Mouse (Mus musculus) liver, embryonic 11.5 days (tissue): ENCODE measurements around the gene Poldip3. TPM values are rescaled to one million over a fixed set of nuclear protein-coding genes. Genes with fewer than 3 reads are reported as not detected.

Experiments used
- ATAC-seq: fragments of 200-750 bp; cut with Nextera tagmentation; replicated peaks from 2 replicates; pipeline ENCODE4 v1.8.0; 2017; ENCODE audit warnings: moderate number of reproducible peaks, mild to moderate bottlenecking, moderate TSS enrichment, moderate library complexity; ENCODE audit not compliant: low FRiP score
- DNase-seq: peaks from one replicate; pipeline ENCODE4 v3.0.0-alpha.2; 2017; ENCODE audit warnings: low spot score
- H3K27ac ChIP-seq: fragments of 300-500 bp; sonication (generic); 2 replicates; pipeline ENCODE4 v1.5.1; 2014; ENCODE audit warnings: mild to moderate bottlenecking, low read depth, low read length, control low read depth
- H3K27me3 ChIP-seq: fragments of 300-500 bp; sonication (generic); replicated peaks from 2 replicates; pipeline ENCODE4 v1.6.1; 2014; ENCODE audit warnings: low read length, mixed read lengths; ENCODE audit not compliant: control insufficient read depth, insufficient read depth
- H3K36me3 ChIP-seq: fragments of 300-500 bp; sonication (generic); 2 replicates; pipeline ENCODE4 v1.6.1; 2014; ENCODE audit warnings: mild to moderate bottlenecking, low read length, moderate library complexity, mixed read lengths; ENCODE audit not compliant: control insufficient read depth, insufficient read depth
- H3K4me1 ChIP-seq: fragments of 300-500 bp; sonication (generic); replicated peaks from 2 replicates; pipeline ENCODE4 v1.6.1; 2014; ENCODE audit warnings: low read length, mixed read lengths; ENCODE audit not compliant: control insufficient read depth, insufficient read depth
- H3K4me2 ChIP-seq: fragments of 300-500 bp; sonication (generic); 2 replicates; pipeline ENCODE4 v1.6.1; 2014; ENCODE audit warnings: mild to moderate bottlenecking, control low read depth, moderate library complexity
- H3K4me3 ChIP-seq: fragments of 300-500 bp; sonication (generic); 2 replicates; pipeline ENCODE4 v1.5.1; 2014; ENCODE audit warnings: low read depth, low read length, control low read depth
- H3K9ac ChIP-seq: fragments of 300-500 bp; sonication (generic); 2 replicates; pipeline ENCODE4 v1.6.1; 2014; ENCODE audit warnings: low read depth, low read length, control low read depth
- H3K9me3 ChIP-seq: fragments of 300-500 bp; sonication (generic); 2 replicates; pipeline ENCODE4 v1.6.1; 2016; ENCODE audit warnings: low read length, inconsistent platforms, mixed read lengths; ENCODE audit not compliant: control insufficient read depth
- WGBS: fragments of 180-500 bp; shearing (Covaris S2); extraction: QIAGEN DNeasy Blood & Tissue Kit; methylation state at CpG from one replicate; pipeline ENCODE4 v1.1.7; 2014; 5-methylcytosine and 5-hydroxymethylcytosine counted together
- polyA plus RNA-seq: library from polyadenylated mRNA; unstranded; fragments of >200 nt; fragmentation: Nextera tagmentation; extraction: Ambion mirVana; gene quantifications from 2 replicates; pipeline ENCODE4 v1.2.1, GENCODE M21; 2014

Poldip3 gene
- polyA plus RNA-seq, result 117 and 127 TPM in 2 replicates

DNA sequence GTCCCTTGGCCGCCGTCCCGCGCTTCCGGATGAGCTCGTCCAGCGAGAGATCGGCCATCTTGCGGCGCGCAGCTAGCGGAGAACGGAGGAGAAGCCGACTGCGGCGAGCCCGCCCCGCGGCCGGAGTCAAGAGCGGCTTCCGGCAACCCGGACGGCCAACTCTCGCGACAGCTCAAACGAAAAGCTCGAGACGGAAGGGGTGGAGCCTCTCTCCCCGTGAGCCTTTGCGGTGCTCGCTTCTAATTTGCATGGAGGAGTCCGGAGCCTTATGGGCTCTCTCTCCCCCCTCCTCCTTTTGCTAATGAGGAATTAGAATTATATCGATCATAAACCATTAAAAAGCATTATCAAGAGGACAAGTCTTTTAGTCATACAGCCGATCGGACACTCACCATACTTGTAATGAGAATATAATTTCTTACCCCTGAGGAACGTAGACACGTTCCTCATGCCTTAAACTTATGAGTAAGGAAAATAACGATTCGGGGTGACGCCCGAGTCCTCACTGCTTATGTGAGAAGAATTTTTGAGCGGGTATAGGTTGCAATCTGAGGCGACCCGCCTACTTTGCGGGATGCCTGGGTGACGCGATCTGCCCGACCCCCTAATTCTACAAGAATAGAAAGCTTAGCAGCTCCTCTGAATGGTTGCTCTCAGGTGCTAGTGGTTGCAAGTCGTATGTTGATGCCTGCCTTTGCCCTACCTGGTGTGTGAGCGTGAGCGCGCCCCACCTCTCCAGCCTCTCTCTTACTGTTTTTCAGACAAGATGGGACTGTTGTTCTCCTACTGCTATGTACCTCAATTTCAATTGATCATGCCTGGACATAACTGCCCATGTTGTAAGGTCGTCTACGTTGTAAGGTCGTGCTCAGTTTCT lies at the start of gene Poldip3:
Gene Poldip3 (minus strand): TSS at position 189 of the 877 bp plus-strand sequence.
- H3K27ac ChIP-seq, result peak within 1 kb of the TSS; percentile 73
- DNase-seq (peak; percentile 96), ATAC-seq (peak; percentile 89)
- WGBS, result under 1% methylated on average over 56 of the region's 56 CpGs
- H3K27me3 ChIP-seq, result no peaks in the 10 kb centered on the region
- peak within 1 kb of the TSS; percentile 82 for H3K4me2 ChIP-seq
- H3K9ac ChIP-seq, result peak within 1 kb of the TSS; percentile 81
- peaks cover 6% of the 10 kb centered on the region; the same call in 1 of the 2 replicates for H3K36me3 ChIP-seq
- peaks cover 8% of the 10 kb centered on the region for H3K4me1 ChIP-seq
- H3K9me3 ChIP-seq, result no peaks in the 10 kb centered on the region
- peak within 1 kb of the TSS; percentile 71 for H3K4me3 ChIP-seq

DNA sequence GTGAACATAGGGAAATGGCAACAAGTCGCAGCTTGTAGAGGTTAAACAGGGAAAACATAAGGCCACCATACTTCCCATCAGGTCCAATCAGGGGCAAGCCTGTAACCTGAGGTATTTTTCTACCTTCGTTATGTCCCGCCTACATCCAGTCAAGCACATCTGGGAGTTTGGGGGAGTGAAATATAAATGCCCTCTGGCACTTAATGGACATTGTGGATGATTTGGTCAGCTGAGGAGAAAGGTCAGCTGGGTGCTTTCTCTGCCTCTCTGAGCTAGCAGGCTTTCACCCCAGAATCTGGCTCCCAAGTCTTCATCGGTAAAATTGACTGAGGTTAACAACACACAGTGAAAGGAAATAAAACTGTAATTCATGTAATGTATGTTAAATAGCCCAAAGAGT lies 44.2 kb upstream of the Poldip3 start:
- Histone ChIP-seq H3K4me3 (no peak overlapping the region), H3K4me2 (no peak overlapping the region), H3K9ac (no peak overlapping the region), H3K27me3 (no peaks in the 10 kb centered on the region), H3K36me3 (no peaks in the 10 kb centered on the region), H3K9me3 (peaks cover 2% of the 10 kb centered on the region; the same call in 1 of the 2 replicates), H3K27ac (no peak overlapping the region), H3K4me1 (no peaks in the 10 kb centered on the region)
- WGBS, result 86% methylated on average over 4 of the region's 4 CpGs
- no peak for DNase-seq
- no peak for ATAC-seq

DNA sequence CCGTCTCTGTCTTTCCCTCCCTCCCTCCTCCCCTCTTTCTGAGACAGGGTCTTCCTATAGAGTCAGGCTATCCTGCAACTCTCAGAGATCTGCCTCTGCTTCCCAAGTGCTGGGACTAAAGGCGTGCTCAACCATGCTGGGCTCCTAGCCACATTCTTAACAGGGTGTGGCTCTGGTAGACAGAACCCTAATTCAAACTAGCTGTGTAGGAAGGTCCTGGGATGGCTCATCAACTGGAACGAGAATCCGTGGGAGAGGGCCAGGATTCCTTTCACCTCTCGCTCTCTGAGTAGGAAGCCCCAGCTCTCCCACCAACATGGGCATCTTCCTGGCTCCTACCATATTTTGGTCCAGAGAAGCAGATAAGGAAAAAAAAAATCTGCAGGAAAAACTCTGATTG lies 33.2 kb upstream of the Poldip3 start:
- Histone ChIP-seq H3K9ac (no peak overlapping the region), H3K27ac (peak overlapping the region; percentile 40; the same call in 1 of the 2 replicates), H3K4me3 (no peak overlapping the region), H3K9me3 (no peaks in the 10 kb centered on the region), H3K27me3 (no peaks in the 10 kb centered on the region), H3K4me1 (peaks cover 15% of the 10 kb centered on the region), H3K4me2 (peak overlapping the region; percentile 19; the same call in 1 of the 2 replicates), H3K36me3 (no peaks in the 10 kb centered on the region)
- no peak for DNase-seq
- ATAC-seq, result no peak
- WGBS, result 60% methylated on average over 5 of the region's 5 CpGs

DNA sequence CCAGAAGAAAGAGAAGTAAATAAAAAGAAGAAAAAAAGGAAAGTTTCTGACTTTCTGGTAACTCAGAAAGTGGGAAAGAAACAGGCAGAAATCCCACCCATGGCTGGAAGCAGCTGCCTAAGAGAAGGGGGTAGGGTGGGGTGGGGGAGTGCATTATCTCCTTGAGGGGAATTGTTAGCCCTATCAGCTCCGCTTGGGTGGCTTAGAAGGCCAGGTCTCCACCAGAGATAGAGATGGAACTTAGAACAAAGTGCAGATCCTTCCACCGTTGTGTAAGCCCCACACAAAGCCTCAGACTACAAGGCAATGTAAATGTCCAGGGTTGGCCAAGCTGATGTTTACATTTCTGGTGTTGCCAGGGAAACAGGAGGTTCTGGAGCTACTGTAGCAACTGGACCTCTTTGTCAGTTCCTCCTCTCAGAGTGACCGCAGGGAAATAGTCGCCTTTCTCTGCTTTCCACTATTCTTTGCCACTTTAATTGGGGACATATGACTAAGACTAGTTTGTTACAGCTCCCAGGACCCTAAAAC lies 32.7 kb upstream of the Poldip3 start:
- Histone ChIP-seq H3K9me3 (no peaks in the 10 kb centered on the region), H3K9ac (no peak overlapping the region), H3K4me2 (peak overlapping the region; percentile 19; the same call in 1 of the 2 replicates), H3K4me1 (peaks cover 15% of the 10 kb centered on the region), H3K27ac (peak overlapping the region; percentile 40; the same call in 1 of the 2 replicates), H3K27me3 (no peaks in the 10 kb centered on the region), H3K4me3 (no peak overlapping the region), H3K36me3 (no peaks in the 10 kb centered on the region)
- peak; percentile 33 for DNase-seq
- WGBS, result 33% methylated on average over 4 of the region's 4 CpGs
- ATAC-seq, result peak; percentile 85

DNA sequence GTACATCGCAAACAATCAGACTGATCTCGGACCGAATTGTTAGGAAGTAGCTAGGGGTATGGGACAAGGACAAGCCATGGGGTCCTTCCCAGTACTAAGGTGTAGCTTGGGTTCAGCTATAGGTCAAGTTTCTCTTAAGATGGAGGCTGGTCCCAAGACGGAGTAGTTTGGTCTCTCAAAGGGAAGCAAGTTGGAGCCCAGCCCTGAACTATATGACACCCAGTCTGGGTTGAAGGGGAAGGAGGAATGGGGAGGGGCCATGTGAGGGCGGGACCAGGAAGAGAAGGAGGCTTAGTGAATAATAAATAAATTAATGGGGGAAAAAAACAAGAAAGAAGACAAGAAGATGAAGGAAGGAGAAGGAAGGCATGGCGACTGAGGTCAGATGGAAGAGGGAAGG lies 30.8 kb upstream of the Poldip3 start:
- Histone ChIP-seq H3K27me3 (no peaks in the 10 kb centered on the region), H3K36me3 (no peaks in the 10 kb centered on the region), H3K9ac (no peak overlapping the region), H3K4me2 (no peak overlapping the region), H3K9me3 (no peaks in the 10 kb centered on the region), H3K4me1 (peaks cover 15% of the 10 kb centered on the region), H3K27ac (no peak overlapping the region), H3K4me3 (no peak overlapping the region)
- DNase-seq, result peak; percentile 26
- 77% methylated on average over 6 of the region's 6 CpGs for WGBS
- ATAC-seq, result no peak

DNA sequence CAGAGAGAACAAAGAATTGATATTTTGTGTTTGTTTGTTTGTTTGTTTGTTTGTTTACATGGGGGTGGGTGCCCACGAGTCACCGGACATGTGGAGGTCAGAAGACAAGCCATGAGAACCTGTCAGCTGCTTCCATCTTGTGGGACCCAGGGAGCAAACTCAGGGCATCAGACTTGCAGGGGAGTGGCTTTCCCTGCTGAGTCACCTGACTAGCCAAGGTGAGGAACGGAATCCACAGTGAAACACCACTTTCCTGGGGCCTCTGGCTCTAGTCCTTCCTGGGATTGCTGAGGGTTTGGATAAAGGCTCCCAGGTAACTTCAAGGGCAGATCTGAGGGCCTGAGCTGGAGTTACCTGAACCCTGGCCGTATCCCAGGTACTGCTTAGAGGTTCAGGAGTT lies 27.5 kb upstream of the Poldip3 start:
- ATAC-seq (no peak), DNase-seq (no peak)
- H3K36me3 ChIP-seq, result no peaks in the 10 kb centered on the region
- 73% methylated on average over 4 of the region's 4 CpGs for WGBS
- no peak overlapping the region for H3K9ac ChIP-seq
- peaks cover 12% of the 10 kb centered on the region for H3K4me1 ChIP-seq
- H3K27me3 ChIP-seq, result no peaks in the 10 kb centered on the region
- no peak overlapping the region for H3K4me2 ChIP-seq
- no peaks in the 10 kb centered on the region for H3K9me3 ChIP-seq
- H3K27ac ChIP-seq, result no peak overlapping the region
- H3K4me3 ChIP-seq, result no peak overlapping the region

DNA sequence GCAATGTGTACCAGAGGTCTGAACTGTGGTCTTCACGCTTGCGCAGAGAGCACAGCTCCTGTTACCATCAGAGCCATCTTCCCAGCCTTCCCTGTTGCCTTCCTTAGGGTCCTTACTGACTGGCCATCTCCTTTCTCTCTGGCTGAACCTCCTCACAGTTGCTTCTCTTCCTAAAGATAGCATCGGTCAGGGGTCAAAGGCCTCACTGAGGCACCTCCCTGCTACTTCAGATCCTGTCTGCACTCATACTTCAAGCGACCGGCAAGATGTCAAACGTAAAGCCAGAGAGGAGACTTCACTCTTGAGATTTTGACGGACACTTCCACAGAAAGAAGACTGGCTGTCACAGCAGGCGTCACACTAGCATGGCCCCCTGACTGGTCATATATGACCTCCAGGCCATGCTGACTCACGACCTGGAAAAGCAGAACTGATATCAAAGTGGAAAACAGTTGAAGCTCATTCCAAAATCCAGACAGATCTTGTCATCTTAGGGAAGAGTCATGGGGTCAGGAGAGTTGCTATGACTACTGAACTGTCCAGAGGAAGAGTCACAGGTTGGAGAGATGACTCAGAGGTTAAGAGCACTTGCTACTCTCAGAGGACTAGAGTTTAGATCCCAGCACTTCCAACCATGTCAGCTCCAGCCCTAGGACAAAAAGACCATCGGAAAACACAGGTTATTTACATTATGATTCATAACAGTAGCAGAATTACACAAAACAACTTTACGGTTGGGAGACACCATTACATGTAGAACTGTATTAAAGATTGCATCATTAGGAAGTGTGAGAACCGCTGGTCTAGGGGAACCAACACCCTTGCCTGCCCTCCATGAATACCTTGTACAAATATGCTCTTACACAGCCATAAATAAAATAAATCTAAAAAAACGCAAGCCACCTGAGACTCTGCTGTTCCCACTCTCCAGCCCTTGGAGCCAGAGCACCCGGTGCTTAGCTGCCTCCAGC lies 25.0 kb upstream of the Poldip3 start:
- Histone ChIP-seq H3K9ac (no peak overlapping the region), H3K4me3 (no peak overlapping the region), H3K36me3 (no peaks in the 10 kb centered on the region), H3K4me2 (no peak overlapping the region), H3K4me1 (peaks cover 29% of the 10 kb centered on the region), H3K27ac (no peak overlapping the region), H3K9me3 (no peaks in the 10 kb centered on the region), H3K27me3 (no peaks in the 10 kb centered on the region)
- DNase-seq (no peak), ATAC-seq (no peak)
- WGBS, result 84% methylated on average over 14 of the region's 14 CpGs
